Mouse (Mus musculus) bone marrow macrophage, adult 2 months (primary cell): ENCODE measurements at regions not wholly inside any gene's neighbourhood (a gene's known extent, or its start where the extent isn't known, plus 50 kb on each side); places are given as distances from the start of the nearest gene placed in this dataset.

Experiments
- CTCF ChIP-seq: IDR thresholded peaks from 2 replicates; pipeline ENCODE4 v1.5.1; 2012; ENCODE audit warnings: low read depth, mild to moderate bottlenecking, low read length, moderate library complexity
- POLR2A ChIP-seq: IDR thresholded peaks from 2 replicates; pipeline ENCODE4 v1.6.1; 2012; ENCODE audit warnings: mild to moderate bottlenecking, low read depth, low read length, borderline replicate concordance

- no peak for TF ChIP-seq POLR2A
- no peak for TF ChIP-seq CTCF
These were observed 143.3 kb upstream of the Usp9x start for GRCm38 (mm10) chrX:12927797-12928589.
